Mouse (Mus musculus): ENCODE measurements around the gene 5031410I06Rik.
"Not testable (repeated sequence)": the region's sequence is repeated elsewhere in the genome, so short reads cannot be mapped to it uniquely, and the experiment has no call there.

Gene 5031410I06Rik

DNA sequence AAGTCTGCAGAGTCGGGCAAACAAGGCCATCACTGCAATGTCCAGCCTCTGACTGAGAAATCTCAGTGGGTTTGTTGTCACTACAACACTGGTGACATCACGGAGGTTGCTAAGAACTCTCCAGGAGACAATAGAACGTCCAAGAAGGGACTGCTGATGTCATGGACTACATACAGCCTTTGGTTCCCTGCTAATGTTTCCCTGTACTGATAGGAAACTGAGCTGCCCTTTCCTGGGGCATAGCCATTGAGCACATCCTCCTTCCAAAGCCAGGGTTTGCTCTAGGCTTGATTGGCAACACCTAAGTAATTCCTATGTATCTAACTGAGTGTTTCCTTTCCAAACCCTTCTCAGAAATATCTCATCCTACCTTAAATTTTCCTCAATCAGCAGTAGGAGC, at the start of gene 5031410I06Rik:
5031410I06Rik (minus strand) TSS at position 101 of the 400 bp plus-strand sequence.
- not testable (repeated sequence) for DNase-seq

GRCm38 (mm10) chr5:26142891-26143290, 37.7 kb upstream of the 5031410I06Rik start:
- no peak for DNase-seq

DNA sequence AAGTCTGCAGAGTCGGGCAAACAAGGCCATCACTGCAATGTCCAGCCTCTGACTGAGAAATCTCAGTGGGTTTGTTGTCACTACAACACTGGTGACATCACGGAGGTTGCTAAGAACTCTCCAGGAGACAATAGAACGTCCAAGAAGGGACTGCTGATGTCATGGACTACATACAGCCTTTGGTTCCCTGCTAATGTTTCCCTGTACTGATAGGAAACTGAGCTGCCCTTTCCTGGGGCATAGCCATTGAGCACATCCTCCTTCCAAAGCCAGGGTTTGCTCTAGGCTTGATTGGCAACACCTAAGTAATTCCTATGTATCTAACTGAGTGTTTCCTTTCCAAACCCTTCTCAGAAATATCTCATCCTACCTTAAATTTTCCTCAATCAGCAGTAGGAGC, 16.2 kb upstream of the 5031410I06Rik start, which contains the start of gene Gm10220:
Gm10220 (minus strand) TSS at position 101 of the 400 bp plus-strand sequence.
- DNase-seq = not testable (repeated sequence)

GRCm38 (mm10) chr5:26089191-26089590, 16.0 kb downstream of the 5031410I06Rik start, which contains the start of gene Gm10471:
Gene Gm10471, minus strand, starts transcription at chr5:26089291.
- not testable (repeated sequence) for DNase-seq

DNA sequence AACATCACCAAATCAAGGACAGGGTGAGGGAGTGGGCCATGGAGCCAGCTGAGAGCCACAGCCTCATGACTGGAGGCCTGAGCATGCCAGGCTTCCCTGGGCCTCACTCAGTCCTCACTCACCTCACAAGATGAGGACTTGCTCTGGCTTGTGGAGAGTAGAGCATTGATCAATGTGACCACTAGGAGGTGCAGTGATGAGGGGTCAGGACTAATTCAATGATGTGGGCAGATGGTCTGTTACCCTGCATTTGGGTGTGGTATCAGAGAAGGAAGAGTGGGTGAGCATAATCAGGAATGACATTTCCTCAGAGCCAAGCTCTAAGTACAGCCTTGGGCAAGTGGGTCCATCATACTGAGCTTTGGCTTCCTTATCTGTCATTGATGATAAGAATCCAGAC, 26.1 kb downstream of the 5031410I06Rik start:
- not testable (repeated sequence) for DNase-seq

- DNase-seq = no peak
Measured at GRCm38 (mm10) chr5:26070716-26071115, 34.4 kb downstream of the 5031410I06Rik start.

DNA sequence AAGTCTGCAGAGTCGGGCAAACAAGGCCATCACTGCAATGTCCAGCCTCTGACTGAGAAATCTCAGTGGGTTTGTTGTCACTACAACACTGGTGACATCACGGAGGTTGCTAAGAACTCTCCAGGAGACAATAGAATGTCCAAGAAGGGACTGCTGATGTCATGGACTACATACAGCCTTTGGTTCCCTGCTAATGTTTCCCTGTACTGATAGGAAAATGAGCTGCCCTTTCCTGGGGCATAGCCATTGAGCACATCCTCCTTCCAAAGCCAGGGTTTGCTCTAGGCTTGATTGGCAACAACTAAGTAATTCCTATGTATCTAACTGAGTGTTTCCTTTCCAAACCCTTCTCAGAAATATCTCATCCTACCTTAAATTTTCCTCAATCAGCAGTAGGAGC, 46.7 kb downstream of the 5031410I06Rik start, which contains the start of gene Gm7347:
Gm7347 (minus strand) TSS at position 101 of the 400 bp plus-strand sequence.
- not testable (repeated sequence) for DNase-seq

Data from right cerebral cortex, postnatal 14 days (tissue).